Mouse (Mus musculus): ENCODE results near the gene Optc.

Optc gene

GRCm38 (mm10) chr1:133907949-133908658 lies at the start of gene Optc:
Optc (minus strand) TSS chr1:133907999.
- DNase-seq, result peak; percentile 47 to 62

- no peak for DNase-seq
Measured at GRCm38 (mm10) chr1:133954009-133954408, 46.2 kb upstream of the Optc start.

GRCm38 (mm10) chr1:133953261-133953742 lies 45.5 kb upstream of the Optc start:
- peak in 1 of 2 experiments; percentile 34 for DNase-seq

GRCm38 (mm10) chr1:133951598-133951997 lies 43.8 kb upstream of the Optc start:
- no peak for DNase-seq

- no peak for DNase-seq
Measured at GRCm38 (mm10) chr1:133950061-133950782, 42.4 kb upstream of the Optc start.

- no peak for DNase-seq
Measured at GRCm38 (mm10) chr1:133945106-133945505, 37.3 kb upstream of the Optc start.

- DNase-seq, result no peak
Measured at GRCm38 (mm10) chr1:133941904-133942303, 34.1 kb upstream of the Optc start.

- DNase-seq, result peak in 1 of 2 experiments; percentile 67
Measured at GRCm38 (mm10) chr1:133941158-133941860, 33.5 kb upstream of the Optc start.

GRCm38 (mm10) chr1:133940481-133941092 lies 32.8 kb upstream of the Optc start:
- no peak for DNase-seq

- no peak for DNase-seq
Measured at GRCm38 (mm10) chr1:133939708-133940107, 31.9 kb upstream of the Optc start.

GRCm38 (mm10) chr1:133936169-133936568 lies 28.4 kb upstream of the Optc start:
- DNase-seq, result no peak

GRCm38 (mm10) chr1:133934354-133934963 lies 26.7 kb upstream of the Optc start:
- DNase-seq, result peak in 1 of 2 experiments; percentile 52

- DNase-seq, result no peak
Measured at GRCm38 (mm10) chr1:133933301-133934195, 25.7 kb upstream of the Optc start.

- no peak for DNase-seq
Measured at GRCm38 (mm10) chr1:133929980-133930379, 22.2 kb upstream of the Optc start.

GRCm38 (mm10) chr1:133925223-133925622 lies 17.4 kb upstream of the Optc start:
- DNase-seq, result no peak

- DNase-seq, result no peak
Measured at GRCm38 (mm10) chr1:133924141-133924875, 16.5 kb upstream of the Optc start.

GRCm38 (mm10) chr1:133923071-133923470 lies 15.3 kb upstream of the Optc start:
- DNase-seq, result no peak

- DNase-seq, result peak; percentile 69 to 86
Measured at GRCm38 (mm10) chr1:133921304-133921751, 13.5 kb upstream of the Optc start, which contains the start of gene Prelp. Prelp (minus strand) TSS chr1:133921414.

GRCm38 (mm10) chr1:133920876-133921275 lies 13.1 kb upstream of the Optc start:
- DNase-seq, result no peak

- no peak for DNase-seq
Measured at GRCm38 (mm10) chr1:133920401-133920800, 12.6 kb upstream of the Optc start.

GRCm38 (mm10) chr1:133918088-133918470 lies 10.3 kb upstream of the Optc start:
- DNase-seq, result no peak
